Mouse (Mus musculus): ENCODE results near the gene Sephs1. TPM values are rescaled to one million over a fixed set of nuclear protein-coding genes. Genes with fewer than 3 reads are reported as not detected.
"Not testable (repeated sequence)": the region's sequence is repeated elsewhere in the genome, so short reads cannot be mapped to it uniquely, and the experiment has no call there.

Sephs1 gene
- total RNA-seq, 2 experiments from 2014 or later, result 46.7 to 47.2 TPM

GRCm38 (mm10) chr2:4907916-4908315 lies 26.6 kb downstream of the Sephs1 start:
- DNase-seq, result no peak

GRCm38 (mm10) chr2:4908771-4909315 lies 27.5 kb downstream of the Sephs1 start:
- no peak for DNase-seq

- DNase-seq, result no peak
Observed at GRCm38 (mm10) chr2:4909909-4910308, 28.5 kb downstream of the Sephs1 start.

GRCm38 (mm10) chr2:4910521-4910920 lies 29.2 kb downstream of the Sephs1 start:
- no peak for DNase-seq

GRCm38 (mm10) chr2:4913949-4914348 lies 32.6 kb downstream of the Sephs1 start:
- no peak for DNase-seq

- DNase-seq, result no peak
Observed at GRCm38 (mm10) chr2:4916037-4916436, 34.7 kb downstream of the Sephs1 start.

- peak; percentile 63 for DNase-seq
Observed at GRCm38 (mm10) chr2:4917326-4918021, 36.1 kb downstream of the Sephs1 start.

GRCm38 (mm10) chr2:4918860-4919739 lies 37.7 kb downstream of the Sephs1 start, which contains the start of gene Phyh:
Phyh (plus strand) TSS chr2:4919019.
- DNase-seq, result peak; percentile 95

GRCm38 (mm10) chr2:4921019-4921418 lies 39.7 kb downstream of the Sephs1 start:
- no peak for DNase-seq

GRCm38 (mm10) chr2:4922476-4923164 lies 41.3 kb downstream of the Sephs1 start:
- DNase-seq, result no peak

- no peak for DNase-seq
Observed at GRCm38 (mm10) chr2:4927391-4927790, 46.0 kb downstream of the Sephs1 start.

- no peak for DNase-seq
Observed at GRCm38 (mm10) chr2:4929230-4929629, 47.9 kb downstream of the Sephs1 start.

- DNase-seq, result no peak
Observed at GRCm38 (mm10) chr2:4934516-4934915, 53.2 kb downstream of the Sephs1 start.

- DNase-seq, result no peak
Observed at GRCm38 (mm10) chr2:4937931-4938330, 56.6 kb downstream of the Sephs1 start.

- no peak for DNase-seq
Observed at GRCm38 (mm10) chr2:4940861-4941260, 59.5 kb downstream of the Sephs1 start.

- DNase-seq, result not testable (repeated sequence)
Observed at GRCm38 (mm10) chr2:4949691-4950090, 68.3 kb downstream of the Sephs1 start.

- DNase-seq, result no peak
Observed at GRCm38 (mm10) chr2:4950986-4951385, 69.6 kb downstream of the Sephs1 start.

- DNase-seq, result no peak
Observed at GRCm38 (mm10) chr2:4954216-4954760, 72.9 kb downstream of the Sephs1 start.

GRCm38 (mm10) chr2:4958039-4958438 lies 76.7 kb downstream of the Sephs1 start:
- no peak for DNase-seq
